Mouse (Mus musculus) gastrocnemius, adult 2 months (tissue): ENCODE measurements around the gene Adam33. TPM values are rescaled to one million over a fixed set of nuclear protein-coding genes. Genes with fewer than 3 reads are reported as not detected.
A peak's percentile ranks its signal among the peaks of the same experiment; 100 is the strongest.
"Not testable (repeated sequence)": the region's sequence is repeated elsewhere in the genome, so short reads cannot be mapped to it uniquely, and the experiment has no call there.

ENCODE experiments used
- DNase-seq: peaks from one replicate; pipeline ENCODE4 v3.0.0; 2022
- H3K27ac ChIP-seq: fragments of 200-600 bp; 2 replicates; pipeline ENCODE4 v1.8.1; 2022; ENCODE audit warnings: mild to moderate bottlenecking
- H3K4me3 ChIP-seq: fragments of 200-600 bp; 2 replicates; pipeline ENCODE4 v1.8.1; 2022; ENCODE audit warnings: mild to moderate bottlenecking, moderate library complexity
- CTCF ChIP-seq: fragments of 200-600 bp; IDR thresholded peaks from 2 replicates; pipeline ENCODE4 v1.8.1; 2022; ENCODE audit warnings: antibody characterized with exemption, mild to moderate bottlenecking, moderate library complexity
- intact Hi-C: fragments of 180-260 bp; cut with DNase I; formaldehyde crosslinking; loops from one replicate; pipeline ENCODE4 v1.15.1; 2025
- microRNA-seq: library from miRNA; unstranded; fragments of <30 nt; microRNA quantifications from one replicate; pipeline ENCODE4 v1.2.0, GENCODE M21; 2021
- total RNA-seq, 2 experiments: library from RNA; stranded (reverse); gene quantifications; 2 replicates each; pipeline ENCODE4 v1.2.3; 2021

Adam33 gene
- total RNA-seq, 2 experiments from 2014 or later: 2.5 TPM

DNA sequence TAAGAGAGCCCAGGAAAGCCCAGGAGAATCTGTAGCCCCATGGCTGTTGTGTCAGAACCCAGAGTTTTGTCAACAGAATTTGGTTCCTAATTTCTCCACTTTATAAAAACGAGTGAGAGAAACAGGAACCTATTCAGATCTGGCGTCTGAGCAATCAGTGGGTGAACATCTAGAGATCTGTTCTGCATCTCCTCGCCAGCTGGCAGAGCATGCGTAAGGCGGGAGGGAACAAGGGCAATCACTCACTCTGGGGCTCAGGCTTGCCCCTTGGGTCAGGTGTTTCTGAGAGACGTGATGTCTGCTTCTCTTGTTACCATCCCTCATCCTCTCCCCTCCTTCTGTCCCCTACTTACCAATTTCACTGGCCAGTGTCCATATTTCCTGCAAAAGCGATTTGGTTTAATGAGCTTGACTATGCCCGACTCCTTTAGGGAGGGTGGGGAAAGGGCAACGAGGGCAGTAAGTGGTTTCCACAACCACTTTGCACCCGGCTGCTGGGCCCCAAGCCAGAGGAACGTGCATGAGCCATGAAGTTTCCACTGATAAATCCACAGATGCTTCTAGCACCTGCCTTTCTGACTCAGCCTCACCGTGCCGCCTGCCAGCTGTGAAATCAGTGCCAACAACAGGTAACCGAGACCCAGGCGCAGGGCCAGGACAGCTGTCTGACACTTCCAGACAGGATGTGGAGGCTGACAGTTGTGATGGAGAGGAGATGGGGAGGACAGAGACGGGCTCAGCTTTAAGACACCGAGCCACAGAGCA, 26.2 kb downstream of the Adam33 start:
- intact Hi-C loops: no loop called here
- no peak for TF ChIP-seq CTCF
- peak; percentile 81 for DNase-seq
- Histone ChIP-seq H3K4me3 (no peak overlapping the region), H3K27ac (peak overlapping the region; percentile 51)

DNA sequence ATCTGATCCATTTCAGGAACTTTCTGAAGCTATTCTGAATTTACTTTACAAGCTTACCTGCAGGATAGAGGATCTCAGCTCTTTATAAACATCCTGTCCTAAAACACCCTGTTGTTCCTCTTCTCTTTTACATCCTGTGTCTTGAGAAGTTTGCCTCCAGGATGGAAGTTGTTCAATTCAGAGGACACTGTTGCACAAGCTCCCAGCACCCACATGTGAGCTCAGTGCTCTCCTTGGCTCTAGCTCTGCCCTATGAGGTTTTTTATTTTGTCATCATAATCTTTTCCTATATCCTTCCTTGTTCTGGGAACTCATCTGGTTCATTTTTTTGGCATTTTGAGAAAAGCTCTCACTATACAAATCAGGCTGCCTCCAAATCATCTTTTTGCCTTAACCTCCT, 26.9 kb downstream of the Adam33 start:
- no peak overlapping the region for H3K4me3 ChIP-seq

DNA sequence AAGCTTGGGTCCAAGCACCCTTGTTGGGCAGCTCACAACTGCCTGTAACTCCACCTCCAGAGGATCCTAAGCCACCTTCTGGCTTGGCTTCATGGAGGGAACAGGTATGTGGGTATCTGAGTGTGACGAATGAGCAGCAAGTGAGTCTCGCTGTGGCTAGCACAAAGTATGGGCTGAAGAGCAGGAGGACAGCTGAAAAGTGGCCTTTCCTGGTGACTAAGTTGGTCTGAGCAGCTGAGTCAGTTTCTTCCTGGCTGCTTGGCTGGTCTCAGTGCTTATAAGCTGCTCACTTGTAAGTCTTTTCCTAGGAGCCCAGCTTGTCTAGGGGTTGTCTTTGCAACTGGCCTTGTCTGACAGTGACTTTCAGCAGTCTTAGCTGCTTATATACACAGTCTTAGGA, 27.3 kb downstream of the Adam33 start:
- TF ChIP-seq CTCF: no peak
- DNase-seq: no peak
- H3K27ac ChIP-seq: no peak overlapping the region
- H3K4me3 ChIP-seq: no peak overlapping the region
- intact Hi-C loops: no loop called here

More for the DNA sequence above, 26.9 kb downstream of the Adam33 start:
- peak overlapping the region; percentile 51; the same call in 1 of the 2 replicates for H3K27ac ChIP-seq
- intact Hi-C loops: no loop called here
- no peak for DNase-seq
- TF ChIP-seq CTCF: no peak

DNA sequence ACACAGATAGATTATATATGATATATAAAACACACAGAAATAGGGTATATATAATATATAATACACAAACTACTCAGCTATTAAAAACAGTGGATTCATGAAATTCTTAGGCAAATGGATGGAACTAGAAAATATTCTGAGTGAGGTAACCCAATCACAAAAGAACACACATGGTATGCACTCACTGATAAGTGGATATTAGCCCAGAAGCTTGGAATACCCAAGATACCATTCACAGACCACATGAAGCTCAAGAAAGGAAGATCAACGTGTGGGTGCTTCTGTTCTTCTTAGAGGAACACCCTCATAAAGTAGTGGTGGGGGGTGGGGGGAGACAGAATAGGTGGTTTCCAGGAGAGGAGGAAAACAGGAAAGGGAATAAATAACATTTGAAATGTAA, 32.2 kb downstream of the Adam33 start:
- DNase-seq, intact Hi-C loops, H3K27ac ChIP-seq, H3K4me3 ChIP-seq: not testable (repeated sequence)

DNA sequence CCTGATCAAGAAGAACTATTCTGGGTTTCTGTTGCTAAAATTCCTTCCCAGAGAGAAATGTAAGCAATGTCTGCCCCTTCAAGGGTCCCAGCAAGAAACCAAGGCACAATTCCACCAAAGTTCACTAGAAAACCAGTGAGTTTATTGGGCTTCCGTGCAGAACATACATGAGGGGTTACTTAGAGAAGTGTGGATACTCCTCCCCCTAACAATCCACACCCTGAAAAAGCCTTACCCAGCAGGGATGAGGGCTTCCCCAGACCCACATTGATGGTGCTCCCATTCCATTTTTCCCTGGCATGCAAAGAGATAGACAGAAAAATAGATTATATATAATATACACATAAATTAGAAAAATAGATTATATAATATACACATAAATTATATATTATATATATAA, 32.6 kb downstream of the Adam33 start:
- Histone ChIP-seq H3K4me3 (no peak overlapping the region), H3K27ac (no peak overlapping the region)
- intact Hi-C loops: no loop called here
- TF ChIP-seq CTCF: no peak
- DNase-seq: no peak

DNA sequence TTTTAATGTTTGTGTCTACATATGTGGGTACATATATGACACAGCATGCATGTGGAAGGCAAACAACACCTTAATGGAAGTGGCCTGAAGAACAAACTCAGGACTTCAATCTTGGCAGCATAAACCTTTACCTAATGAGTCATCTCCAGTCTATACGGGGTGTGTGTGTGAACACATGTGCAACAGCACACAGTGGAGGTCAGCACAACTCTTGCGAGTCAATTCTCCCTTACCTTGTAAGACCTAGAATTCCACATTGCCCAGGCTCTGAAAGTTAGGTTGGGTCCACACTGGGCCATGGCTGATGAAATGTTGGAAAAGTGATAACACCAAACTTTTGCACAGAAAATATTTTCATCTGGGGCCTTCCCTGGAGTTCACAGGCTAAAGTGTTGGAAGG, 33.1 kb downstream of the Adam33 start:
- intact Hi-C loops: no loop called here
- TF ChIP-seq CTCF: no peak
- Histone ChIP-seq H3K4me3 (no peak overlapping the region), H3K27ac (no peak overlapping the region)
- no peak for DNase-seq

DNA sequence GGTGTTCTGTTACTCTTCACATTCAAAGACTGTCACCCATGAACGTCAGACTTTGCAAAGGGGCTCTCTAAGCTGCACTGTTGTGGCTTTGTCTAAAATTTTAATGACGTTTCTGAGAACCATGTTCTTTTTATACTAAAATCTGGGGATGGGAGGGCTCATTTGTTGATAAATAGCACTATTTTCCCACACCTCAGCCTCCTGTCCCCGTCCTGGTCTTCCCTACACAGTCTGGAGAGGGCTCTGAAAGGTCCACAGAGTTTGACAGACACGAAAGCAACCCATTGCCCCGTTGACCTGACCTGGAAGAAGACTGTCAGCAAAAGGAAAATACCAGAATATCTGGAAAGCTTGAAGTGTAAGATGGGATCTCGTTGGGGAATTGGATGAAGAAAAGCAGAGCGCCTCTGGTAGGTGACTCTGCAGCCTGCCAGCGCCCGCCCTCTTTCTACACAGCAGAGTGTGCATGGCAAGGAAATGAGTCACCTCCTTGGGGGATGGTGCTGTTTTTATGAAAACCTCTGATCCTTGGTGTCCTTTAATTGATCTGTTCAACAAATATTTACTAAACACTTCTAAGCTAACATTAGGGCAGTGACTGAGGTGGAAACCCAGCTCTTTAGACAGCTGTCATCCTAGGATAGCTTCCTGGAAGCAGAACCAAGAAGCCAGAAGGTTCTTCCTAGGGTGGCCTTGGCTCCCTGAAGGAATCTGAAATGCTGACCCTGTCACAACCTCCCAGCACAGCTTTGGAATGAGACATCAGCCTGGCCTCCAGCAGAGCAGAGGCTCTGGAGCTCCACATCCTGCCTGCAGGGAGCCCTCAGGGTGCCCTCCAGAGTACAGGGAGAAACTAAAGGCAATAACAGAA, 34.3 kb downstream of the Adam33 start:
- peak overlapping the region; percentile 62 for H3K27ac ChIP-seq
- H3K4me3 ChIP-seq: no peak overlapping the region
- TF ChIP-seq CTCF: no peak
- peak; percentile 53 for DNase-seq
- intact Hi-C loops: no loop called here

DNA sequence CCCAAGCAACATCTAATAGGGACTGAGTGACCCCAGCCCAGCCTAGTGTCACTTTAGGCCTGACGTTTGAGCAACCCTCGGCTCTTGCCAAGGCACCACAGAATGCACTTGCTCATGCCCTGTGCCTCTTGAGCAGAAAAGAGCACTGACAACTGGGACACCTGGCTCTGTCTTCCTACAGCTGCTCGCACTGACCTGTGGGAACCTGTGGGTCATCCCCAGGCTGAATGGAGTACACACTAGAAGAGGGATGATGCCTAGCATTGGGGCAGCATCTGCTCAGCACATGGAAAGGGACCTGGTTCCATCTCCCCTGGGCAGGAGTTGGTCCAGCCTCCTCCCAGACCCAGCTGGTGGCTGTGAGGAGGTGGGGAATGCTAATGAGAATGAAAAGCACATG, 36.7 kb downstream of the Adam33 start:
- intact Hi-C loops: no loop called here
- no peak for DNase-seq
- TF ChIP-seq CTCF: no peak

DNA sequence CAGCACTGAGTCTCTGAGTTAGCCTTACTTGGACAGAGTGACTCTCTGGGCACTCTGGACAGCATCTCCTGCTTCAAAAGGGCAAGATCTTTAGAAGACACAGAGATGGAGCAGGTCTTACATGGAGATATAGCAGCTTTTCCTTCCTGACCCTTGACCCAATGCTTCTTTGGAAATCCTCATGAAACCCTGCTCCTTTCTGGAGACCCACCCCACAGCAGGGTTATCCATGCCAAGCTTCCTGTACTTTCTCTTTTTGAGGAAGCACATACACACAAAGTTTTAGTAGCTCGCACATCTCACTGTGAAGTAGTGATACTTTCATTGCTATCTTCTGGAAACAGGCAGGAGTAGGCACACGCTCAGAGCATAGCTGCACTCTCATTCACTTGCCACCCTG, 38.4 kb downstream of the Adam33 start:
- intact Hi-C loops: no loop called here
- no peak overlapping the region for H3K27ac ChIP-seq
- H3K4me3 ChIP-seq: no peak overlapping the region
- no peak for TF ChIP-seq CTCF
- no peak for DNase-seq

More for the DNA sequence above, 36.7 kb downstream of the Adam33 start:
- Histone ChIP-seq H3K4me3 (no peak overlapping the region), H3K27ac (no peak overlapping the region)

DNA sequence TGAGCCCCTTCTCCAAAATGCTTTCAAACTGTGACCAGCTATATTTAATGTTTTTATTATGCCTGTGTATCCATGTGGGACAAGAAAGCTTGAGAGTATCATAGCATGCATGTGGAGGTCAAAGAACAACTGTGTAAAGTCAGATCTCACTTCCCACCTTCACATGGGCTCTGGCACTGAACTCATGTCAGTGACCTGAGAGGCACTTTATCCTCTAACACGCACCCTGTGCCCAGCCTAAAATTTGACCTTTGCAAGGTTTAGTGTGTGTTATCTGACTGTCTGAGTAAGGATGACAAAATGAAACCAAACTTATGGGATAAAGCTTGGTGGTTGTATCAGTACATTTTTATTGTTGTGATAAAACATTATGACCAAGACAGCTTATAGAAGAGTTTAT, 53.0 kb downstream of the Adam33 start:
- no peak overlapping the region for H3K4me3 ChIP-seq
- TF ChIP-seq CTCF: no peak
- intact Hi-C loops: no loop called here
- DNase-seq: no peak
- H3K27ac ChIP-seq: no peak overlapping the region

DNA sequence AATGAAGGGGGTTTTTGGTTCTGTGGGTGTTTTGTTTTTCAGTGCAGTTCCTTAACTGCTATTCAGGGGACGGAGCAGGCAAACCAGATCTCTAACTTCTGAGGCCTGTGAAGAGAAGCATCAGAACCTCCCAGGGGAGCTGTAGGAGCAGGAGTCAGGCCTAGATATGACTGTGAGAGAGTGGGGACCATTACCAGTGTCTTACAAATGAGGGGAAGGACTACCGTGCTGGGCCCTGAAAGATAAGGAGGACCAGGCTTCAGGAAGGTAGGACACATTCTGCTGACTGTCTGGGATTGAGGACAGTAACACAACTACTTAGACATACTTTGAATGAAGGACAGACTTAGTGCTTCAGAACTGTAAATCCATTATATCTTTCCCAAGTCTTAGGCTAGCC, 54.5 kb downstream of the Adam33 start:
- Histone ChIP-seq H3K27ac (no peak overlapping the region), H3K4me3 (no peak overlapping the region)
- intact Hi-C loops: no loop called here
- DNase-seq: no peak
- no peak for TF ChIP-seq CTCF

Small RNAs within 50 kb of the gene (microRNA-seq; reads per million reads assigned to microRNA genes)
- gene Mir6973b: not detected

Other genes with a start within 250 kb of the Adam33 start
- 1 to 10 TPM; 3.1 to 5.0 TPM for gene 4930402H24Rik, start 157.4 kb downstream of the Adam33 start, total RNA-seq
- gene Atrn, start 157.3 kb downstream of the Adam33 start, total RNA-seq: 10 to 100 TPM; 14.1 to 15.3 TPM
- 1 to 10 TPM; 1.1 to 1.7 TPM for gene Gfra4, start 20.7 kb downstream of the Adam33 start, total RNA-seq
- gene Siglec1, start 23.0 kb upstream of the Adam33 start, total RNA-seq: under 1 TPM; 0.36 to 0.39 TPM
- 10 to 100 TPM; 11.7 to 14.8 TPM for gene Hspa12b, start 63.5 kb upstream of the Adam33 start, total RNA-seq
- not detected for gene Gm11037, start 69.7 kb upstream of the Adam33 start, total RNA-seq
- gene 1700037H04Rik, start 96.3 kb upstream of the Adam33 start, total RNA-seq: 1 to 10 TPM; 3.6 to 4.5 TPM
- gene Cenpb, start 116.3 kb upstream of the Adam33 start, total RNA-seq: 10 to 100 TPM; 67.7 to 70.1 TPM
- 1 to 10 TPM; 1.5 TPM for gene Cdc25b, start 123.1 kb upstream of the Adam33 start, total RNA-seq
- gene Spef1, start 123.5 kb upstream of the Adam33 start, total RNA-seq: 1 to 10 TPM; 1.3 to 1.6 TPM
- 10 to 100 TPM; 15.6 to 21.0 TPM for gene Ap5s1, start 143.3 kb upstream of the Adam33 start, total RNA-seq
- gene Mavs, start 170.2 kb upstream of the Adam33 start, total RNA-seq: 10 to 100 TPM; 40.0 to 56.9 TPM
- gene Pank2, start 198.7 kb upstream of the Adam33 start, total RNA-seq: 10 to 100 TPM; 22.2 to 24.6 TPM